Mouse (Mus musculus) spleen, postnatal 36 days (tissue): ENCODE data around the gene Edf1.
A peak's percentile ranks its signal among the peaks of the same experiment; 100 is the strongest.

Experiments
- DNase-seq, 2 experiments: peaks; one replicate each; pipeline ENCODE4 v3.0.0; 2022; ENCODE audit warnings: low spot score in 2 of 2, mixed read lengths in 1 of 2

Gene Edf1

GRCm38 (mm10) chr2:25561946-25562345, 4.3 kb downstream of the Edf1 start:
- no peak for DNase-seq

- no peak for DNase-seq
These were observed 8.1 kb downstream of the Edf1 start for GRCm38 (mm10) chr2:25565741-25566140.

- no peak for DNase-seq
These were observed 8.9 kb downstream of the Edf1 start for GRCm38 (mm10) chr2:25566558-25566957.

- DNase-seq = no peak
These were observed 10.9 kb downstream of the Edf1 start for GRCm38 (mm10) chr2:25568473-25569019.

- DNase-seq = no peak
These were observed 11.7 kb downstream of the Edf1 start for GRCm38 (mm10) chr2:25569323-25569722.

- DNase-seq = no peak
These were observed 13.6 kb downstream of the Edf1 start for GRCm38 (mm10) chr2:25571221-25571620.

GRCm38 (mm10) chr2:25573068-25573467, 15.4 kb downstream of the Edf1 start:
- DNase-seq = no peak

- no peak for DNase-seq
These were observed 16.5 kb downstream of the Edf1 start for GRCm38 (mm10) chr2:25574136-25574535.

- DNase-seq = peak; percentile 95
These were observed 17.2 kb downstream of the Edf1 start, which contains the start of the genes Mamdc4 and Phpt1 for GRCm38 (mm10) chr2:25574579-25575431. TSS of gene Mamdc4 (minus strand) at chr2:25574845. TSS of gene Phpt1 (minus strand) at chr2:25575224.

- DNase-seq = peak; percentile 50 to 54
These were observed 17.9 kb downstream of the Edf1 start for GRCm38 (mm10) chr2:25575432-25576027.

- no peak for DNase-seq
These were observed 18.6 kb downstream of the Edf1 start for GRCm38 (mm10) chr2:25576028-25576850.

GRCm38 (mm10) chr2:25576965-25577891, 19.6 kb downstream of the Edf1 start:
- no peak for DNase-seq

GRCm38 (mm10) chr2:25577951-25578795, 20.5 kb downstream of the Edf1 start:
- no peak for DNase-seq

- no peak for DNase-seq
These were observed 21.4 kb downstream of the Edf1 start for GRCm38 (mm10) chr2:25578796-25579736.

- peak; percentile 45 to 61 for DNase-seq
These were observed 22.3 kb downstream of the Edf1 start for GRCm38 (mm10) chr2:25579737-25580460.

- no peak for DNase-seq
These were observed 23.0 kb downstream of the Edf1 start for GRCm38 (mm10) chr2:25580621-25581101.

GRCm38 (mm10) chr2:25581294-25581864, 23.7 kb downstream of the Edf1 start, which contains the start of gene Ajm1:
TSS of gene Ajm1 (minus strand) at chr2:25581757.
- DNase-seq = peak; percentile 66 to 69
